Mouse (Mus musculus) ES-E14 (cell line): ENCODE measurements around the gene Wars. TPM values are rescaled to one million over a fixed set of nuclear protein-coding genes. Genes with fewer than 3 reads are reported as not detected.

ENCODE experiments used
- DNase-seq: peaks from one replicate; pipeline ENCODE4 v3.0.0-alpha.2; 2013; ENCODE audit warnings: low read depth, low spot score
- H3K27ac ChIP-seq: 2 replicates; pipeline ENCODE4 v1.5.1; 2012; ENCODE audit warnings: low read depth, mild to moderate bottlenecking, low read length, moderate library complexity, mixed read lengths; ENCODE audit not compliant: poor library complexity, insufficient read depth, severe bottlenecking
- H3K36me3 ChIP-seq: 2 replicates; pipeline ENCODE4 v1.6.1; 2012; ENCODE audit warnings: mild to moderate bottlenecking, low read length, moderate library complexity, mixed read lengths; ENCODE audit not compliant: control insufficient read depth, poor library complexity, insufficient read depth, severe bottlenecking
- H3K4me1 ChIP-seq, 2 experiments: fragments of 150-350 bp in 1 of 2; sonication (generic) in 1 of 2; 2 replicates each; pipeline ENCODE4 v1.6.1; 2012; ENCODE audit warnings: low read length in 2 of 2, mild to moderate bottlenecking in 1 of 2, mixed read lengths in 1 of 2; ENCODE audit not compliant: control insufficient read depth in 2 of 2, insufficient read depth in 2 of 2, poor library complexity in 1 of 2
- H3K4me3 ChIP-seq, 2 experiments: fragments of 150-350 bp in 1 of 2; sonication (generic) in 1 of 2; 2 replicates each; pipeline ENCODE4 v1.5.1; 2012; ENCODE audit warnings: low read length in 2 of 2, low read depth in 1 of 2, mild to moderate bottlenecking in 1 of 2, mixed read lengths in 1 of 2; ENCODE audit not compliant: insufficient read depth in 1 of 2, poor library complexity in 1 of 2, severe bottlenecking in 1 of 2
- H3K9ac ChIP-seq: 2 replicates; pipeline ENCODE4 v1.6.1; 2012; ENCODE audit warnings: low read depth, mild to moderate bottlenecking, low read length, mixed read lengths; ENCODE audit not compliant: poor library complexity, insufficient read depth, severe bottlenecking
- H3K9me3 ChIP-seq: fragments of 150-350 bp; sonication (generic); 2 replicates; pipeline ENCODE4 v1.6.1; 2012; ENCODE audit warnings: low read depth, mild to moderate bottlenecking, low read length; ENCODE audit not compliant: control insufficient read depth, insufficient read depth
- CHD2 ChIP-seq: IDR thresholded peaks from 2 replicates; pipeline ENCODE4 v1.6.1; 2014; ENCODE audit warnings: mild to moderate bottlenecking, low read depth, low read length, inconsistent platforms
- HCFC1 ChIP-seq: IDR thresholded peaks from 2 replicates; pipeline ENCODE4 v1.6.1; 2012; ENCODE audit warnings: low read length, inconsistent platforms, borderline replicate concordance; ENCODE audit not compliant: insufficient read depth
- MAFK ChIP-seq: IDR thresholded peaks from 2 replicates; pipeline ENCODE4 v1.6.1; 2014; ENCODE audit warnings: mild to moderate bottlenecking, low read depth, low read length, inconsistent platforms; ENCODE audit not compliant: insufficient read depth
- ZC3H11A ChIP-seq: IDR thresholded peaks from 2 replicates; pipeline ENCODE4 v1.6.1; 2012; ENCODE audit warnings: low read depth, mild to moderate bottlenecking, inconsistent platforms, low read length, borderline replicate concordance
- ZNF384 ChIP-seq: IDR thresholded peaks from 2 replicates; pipeline ENCODE4 v1.6.1; 2012; ENCODE audit warnings: low read depth, low read length, inconsistent platforms
- in situ Hi-C, 2 experiments: fragments of 600-800 bp; cut with MboI; formaldehyde crosslinking; loops; one replicate each; pipeline ENCODE4 v1.15.1; 2025; ENCODE audit warnings: low sequenced_read_pairs in 2 of 2, inconsistent platforms in 1 of 2; ENCODE audit not compliant: unreplicated experiment in 2 of 2
- total RNA-seq: library from RNA; depleted of rRNA; stranded (reverse); fragments of 300-350 nt; gene quantifications from 2 replicates; pipeline ENCODE4 v1.2.3, GENCODE M21; 2012

The Wars gene
- total RNA-seq, 1 experiment = 85.2 TPM

- in situ Hi-C loops = loop anchor here (5.0 to 25.0 kb wide), 2 partner anchors 409 kb away; no protein-coding TSS in a partner anchor
- TF ChIP-seq HCFC1 (no peak), ZNF384 (no peak), MAFK (no peak), CHD2 (no peak), ZC3H11A (no peak; the same call in 1 of the 2 replicates)
- H3K9ac ChIP-seq = no peak overlapping the region
- H3K9me3 ChIP-seq = no peaks in the 10 kb centered on the region
- no peak overlapping the region for H3K27ac ChIP-seq
- H3K4me3 ChIP-seq = no peak overlapping the region
- no peak for DNase-seq
- H3K4me1 ChIP-seq = no peaks in the 10 kb centered on the region
- no peaks in the 10 kb centered on the region for H3K36me3 ChIP-seq
Observed at GRCm38 (mm10) chr12:108903600-108904275, 9.8 kb upstream of the Wars start.

GRCm38 (mm10) chr12:108902940-108903339 lies 9.0 kb upstream of the Wars start:
- in situ Hi-C loops = loop anchor here (5.0 to 25.0 kb wide), 2 partner anchors 409 kb away; no protein-coding TSS in a partner anchor
- Histone ChIP-seq H3K4me1 (no peaks in the 10 kb centered on the region), H3K36me3 (peaks cover 6% of the 10 kb centered on the region; the same call in 1 of the 2 replicates), H3K9me3 (no peaks in the 10 kb centered on the region), H3K9ac (no peak overlapping the region), H3K27ac (no peak overlapping the region), H3K4me3 (no peak overlapping the region)
- no peak for TF ChIP-seq HCFC1
- TF ChIP-seq ZC3H11A = peak; percentile 21; the same call in 1 of the 2 replicates
- peak; percentile 43 for DNase-seq

- Histone ChIP-seq H3K9ac (no peak overlapping the region), H3K27ac (no peak overlapping the region), H3K9me3 (no peaks in the 10 kb centered on the region), H3K4me1 (no peaks in the 10 kb centered on the region), H3K36me3 (peaks cover 9% of the 10 kb centered on the region; the same call in 1 of the 2 replicates), H3K4me3 (no peak overlapping the region)
- DNase-seq = no peak
- in situ Hi-C loops = loop anchor here (5.0 to 25.0 kb wide), 2 partner anchors 411 kb away; no protein-coding TSS in a partner anchor
- TF ChIP-seq ZC3H11A (no peak), HCFC1 (no peak), CHD2 (no peak), ZNF384 (no peak), MAFK (no peak)
Observed at GRCm38 (mm10) chr12:108901346-108901745, 7.4 kb upstream of the Wars start.

GRCm38 (mm10) chr12:108896006-108896405 lies 2.0 kb upstream of the Wars start:
- Histone ChIP-seq H3K4me3 (no peak overlapping the region), H3K36me3 (peaks cover 9% of the 10 kb centered on the region; the same call in 1 of the 2 replicates), H3K9ac (no peak overlapping the region), H3K9me3 (no peaks in the 10 kb centered on the region), H3K4me1 (peaks cover 0 to 7% of the 10 kb centered on the region in 2 experiments; a peak in 2 of 4 replicates), H3K27ac (no peak overlapping the region)
- DNase-seq = no peak
- no peak for TF ChIP-seq MAFK
- TF ChIP-seq ZC3H11A = no peak
- TF ChIP-seq ZNF384 = no peak
- TF ChIP-seq HCFC1 = no peak
- no peak for TF ChIP-seq CHD2
- in situ Hi-C loops = no loop called here
